Mouse (Mus musculus): ENCODE results near the gene Rai1. TPM values are rescaled to one million over a fixed set of nuclear protein-coding genes. Genes with fewer than 3 reads are reported as not detected.
A peak's percentile ranks its signal among the peaks of the same experiment; 100 is the strongest.

The Rai1 gene
- polyA plus RNA-seq, 1 experiment = 35.1 TPM

DNA sequence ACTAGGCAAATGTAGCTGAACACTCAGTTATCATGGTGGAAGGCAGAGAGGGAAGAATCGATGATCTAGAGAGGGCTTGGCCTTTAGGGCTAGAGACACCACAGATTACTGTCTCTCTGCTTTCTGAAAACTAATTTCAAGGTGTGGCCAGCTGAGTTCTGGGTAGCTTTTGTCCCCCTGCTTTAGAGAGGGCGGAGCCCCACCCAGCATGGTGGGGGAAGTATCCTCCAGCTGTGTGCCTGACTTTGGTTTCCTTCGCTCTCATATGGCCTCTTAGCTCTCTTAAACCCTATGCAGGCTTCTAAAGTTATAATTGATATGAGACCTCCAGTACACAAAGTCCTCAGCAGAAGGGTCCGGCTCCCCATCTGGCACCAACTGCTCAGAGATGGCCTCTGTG lies 58.5 kb downstream of the Rai1 start:
- DNase-seq (ENCODE audit: low spot score) = no peak

GRCm38 (mm10) chr11:60164450-60164849 lies 59.6 kb downstream of the Rai1 start:
- DNase-seq (ENCODE audit: low spot score) = no peak

DNA sequence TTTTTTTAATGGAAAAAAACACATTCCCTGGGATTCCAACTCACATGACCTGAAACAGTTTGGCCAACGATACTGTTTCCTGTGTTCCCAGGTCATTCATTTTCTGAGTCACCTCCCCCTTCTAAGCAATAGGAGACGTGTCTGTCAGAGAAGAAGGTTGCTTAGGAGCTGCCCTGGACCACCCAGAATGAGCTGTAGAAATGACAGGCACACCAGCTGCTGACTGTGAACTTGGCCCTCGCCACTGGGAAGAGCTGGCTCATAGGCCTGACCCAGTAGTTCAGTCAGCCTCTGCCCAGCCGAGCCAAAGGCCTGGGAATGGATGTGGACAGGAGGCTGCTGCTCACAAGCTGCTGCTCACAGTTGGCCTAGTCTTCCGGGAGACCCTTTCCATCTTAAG lies 60.3 kb downstream of the Rai1 start:
- DNase-seq (ENCODE audit: low spot score) = no peak

- no peak for DNase-seq (ENCODE audit: low spot score)
Measured at GRCm38 (mm10) chr11:60168780-60169179, 64.0 kb downstream of the Rai1 start.

DNA sequence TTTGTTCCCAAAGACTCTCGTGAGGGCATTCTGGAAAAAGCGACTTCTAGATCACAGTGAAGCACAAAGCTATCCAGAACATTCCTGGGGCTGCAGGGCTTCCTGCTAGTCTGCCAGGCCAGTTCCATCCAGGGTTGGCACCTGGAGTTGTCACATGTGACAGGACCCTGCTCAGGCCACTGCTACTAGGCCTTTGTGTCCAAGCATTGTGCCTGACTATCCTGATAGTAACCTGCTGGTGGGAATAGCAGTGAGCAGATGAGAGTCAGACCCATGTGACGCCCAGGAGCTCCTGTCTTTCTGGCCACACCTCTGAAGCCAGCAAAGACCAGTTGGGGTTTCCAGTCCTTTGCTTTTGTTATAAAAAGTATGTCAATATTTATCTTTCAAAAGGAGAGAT lies 67.3 kb downstream of the Rai1 start:
- no peak for DNase-seq (ENCODE audit: low spot score)

- DNase-seq (ENCODE audit: low spot score) = no peak
Measured at GRCm38 (mm10) chr11:60173606-60174184, 68.9 kb downstream of the Rai1 start.

DNA sequence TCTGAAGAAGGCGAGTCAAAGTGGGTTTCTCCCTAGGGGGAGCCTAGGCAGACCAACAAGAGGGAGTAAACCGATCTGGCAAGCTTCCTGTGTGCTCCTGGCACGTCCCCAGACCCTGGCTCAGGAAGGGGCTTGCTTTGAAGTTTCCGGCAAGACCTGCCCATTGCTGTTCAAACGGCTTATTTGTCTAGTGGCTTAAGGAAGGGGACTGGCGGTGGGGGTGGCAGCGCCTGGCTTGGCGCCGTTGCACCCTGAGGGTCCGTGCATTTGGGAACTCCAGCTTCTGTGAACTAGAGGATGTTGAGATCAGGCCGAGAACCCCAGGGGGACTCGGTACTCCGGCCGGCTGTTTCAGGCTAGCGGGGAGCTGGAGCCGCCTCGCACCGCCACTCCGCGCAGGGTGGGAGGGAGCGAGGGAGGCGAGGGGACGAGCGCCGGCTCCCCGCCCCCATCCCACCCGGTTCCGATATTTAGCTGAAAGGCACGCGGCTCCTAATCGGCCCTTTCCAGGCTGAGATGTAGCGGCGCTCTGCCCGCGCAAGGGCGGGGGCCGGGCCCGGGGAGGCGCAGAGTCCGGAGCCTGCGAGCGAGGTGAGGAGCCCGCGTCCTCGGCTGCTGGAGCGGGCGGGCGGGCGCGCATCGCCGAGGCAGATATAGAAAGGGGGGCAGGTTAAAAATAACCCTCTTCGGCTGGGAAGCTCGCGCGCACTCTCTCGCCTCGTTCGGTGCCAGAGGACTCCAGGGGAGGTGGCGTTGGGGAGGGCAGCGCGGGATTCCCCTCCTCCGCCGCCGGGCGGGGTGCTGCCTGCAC lies 70.8 kb downstream of the Rai1 start:
- DNase-seq (ENCODE audit: low spot score) = peak; percentile 49

DNA sequence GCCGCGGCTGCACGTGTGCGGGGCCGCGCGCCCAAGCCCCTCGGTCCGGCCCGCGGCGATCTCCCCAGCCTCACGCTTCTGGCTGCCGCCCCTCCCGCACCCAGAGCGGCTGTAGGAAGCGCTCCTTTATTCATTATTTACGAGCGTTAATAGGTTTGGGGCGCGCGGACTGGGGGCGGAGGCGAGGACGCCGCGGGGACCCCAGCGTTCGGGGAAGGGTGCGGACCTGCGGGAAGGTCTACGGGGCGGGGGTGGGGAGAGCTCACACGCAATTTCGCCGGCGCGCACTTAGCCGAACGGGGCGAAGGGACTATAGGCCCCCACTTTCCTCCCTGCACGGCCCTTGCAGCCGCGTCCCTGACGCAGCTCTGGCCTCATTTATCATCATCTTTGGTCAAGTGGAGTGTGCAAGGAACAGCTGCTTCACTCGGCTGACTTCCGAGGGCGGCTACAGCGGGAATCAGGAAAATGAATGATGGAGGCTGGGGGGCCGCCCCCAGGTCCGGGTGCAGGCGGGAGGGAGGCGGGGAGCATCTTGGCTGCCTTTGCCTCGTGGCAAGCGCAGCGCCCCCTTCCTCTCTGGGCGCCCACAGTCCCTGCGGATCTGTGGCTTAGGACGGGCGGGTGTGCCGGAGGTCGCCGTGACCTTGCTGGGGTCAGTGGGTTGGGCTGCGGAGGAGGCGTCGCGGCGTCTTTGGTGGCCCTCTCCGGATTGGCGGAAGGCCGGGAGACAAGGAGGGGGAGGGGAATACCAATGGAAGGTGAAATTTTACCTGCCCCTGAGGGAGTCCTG lies 71.6 kb downstream of the Rai1 start:
- peak; percentile 47 for DNase-seq (ENCODE audit: low spot score)

- no peak for DNase-seq (ENCODE audit: low spot score)
Measured at GRCm38 (mm10) chr11:60176975-60177657, 72.3 kb downstream of the Rai1 start.

GRCm38 (mm10) chr11:60178005-60178404 lies 73.2 kb downstream of the Rai1 start:
- DNase-seq (ENCODE audit: low spot score) = no peak

- no peak for DNase-seq (ENCODE audit: low spot score)
Measured at GRCm38 (mm10) chr11:60178506-60178905, 73.7 kb downstream of the Rai1 start.

- no peak for DNase-seq (ENCODE audit: low spot score)
Measured at GRCm38 (mm10) chr11:60182116-60182670, 77.4 kb downstream of the Rai1 start.

DNA sequence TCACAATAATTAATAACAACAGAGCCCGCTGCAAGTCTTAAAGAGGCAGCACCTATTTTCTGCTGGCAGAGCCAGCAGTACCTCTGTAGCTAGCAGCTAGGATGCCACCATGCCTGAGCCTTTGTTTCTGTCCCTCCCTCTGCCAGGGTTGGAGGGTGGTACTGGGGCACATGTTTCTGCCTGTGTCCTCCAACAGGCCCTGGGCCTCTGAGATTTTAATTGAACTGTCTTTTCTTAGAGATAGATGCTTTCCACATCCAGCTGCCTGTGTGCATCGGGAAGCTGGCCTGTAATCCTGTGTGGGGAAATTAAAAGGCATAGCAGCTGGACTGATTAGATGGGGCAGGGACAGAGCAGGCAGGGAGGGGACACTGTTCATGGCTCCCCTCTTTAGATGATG lies 77.9 kb downstream of the Rai1 start:
- no peak for DNase-seq (ENCODE audit: low spot score)

DNA sequence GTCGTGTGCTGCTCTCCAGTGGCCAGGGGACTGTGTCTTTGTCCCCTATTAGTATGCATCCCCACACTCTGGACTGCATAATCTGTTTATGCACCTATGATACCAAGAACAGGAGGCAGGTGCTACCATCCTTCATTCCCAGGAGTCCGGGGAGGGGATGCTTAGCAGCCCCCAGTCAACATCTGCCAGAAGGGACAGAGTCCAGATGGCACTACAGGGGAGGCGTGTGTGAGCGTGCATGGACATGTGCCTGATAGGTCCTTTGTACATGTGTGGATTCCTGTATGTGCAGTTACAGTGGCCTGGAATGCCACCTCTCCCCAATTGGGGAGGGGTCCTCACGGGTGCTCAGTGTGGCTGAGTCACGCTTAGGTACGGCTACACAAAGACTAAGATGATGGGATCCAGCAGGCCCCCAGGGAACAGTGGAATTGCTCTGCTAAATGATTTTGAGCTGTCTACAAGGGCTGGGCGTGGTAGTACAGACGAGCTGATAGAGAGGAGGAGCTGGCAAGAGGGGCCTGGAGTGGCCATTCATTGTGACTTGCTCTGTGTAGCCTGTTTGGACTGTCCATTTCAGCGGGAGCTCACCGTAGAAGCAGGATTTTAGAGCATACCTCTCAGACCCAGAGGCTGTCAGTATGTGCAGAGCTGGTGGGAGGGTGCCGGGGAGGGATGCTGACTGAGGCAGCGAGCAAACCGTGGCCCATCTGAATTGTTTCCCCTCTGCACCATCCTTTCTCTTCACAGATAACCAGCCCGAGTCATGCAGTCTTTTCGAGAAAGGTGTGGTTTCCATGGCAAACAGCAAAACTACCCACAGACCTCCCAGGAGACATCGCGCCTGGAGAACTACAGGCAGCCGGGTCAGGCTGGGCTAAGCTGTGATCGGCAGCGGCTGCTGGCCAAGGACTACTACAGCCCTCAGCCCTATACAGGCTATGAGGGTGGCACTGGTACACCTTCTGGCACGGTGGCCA lies 79.8 kb downstream of the Rai1 start:
- no peak for DNase-seq (ENCODE audit: low spot score)

- no peak for DNase-seq (ENCODE audit: low spot score)
Measured at GRCm38 (mm10) chr11:60185396-60186231, 80.8 kb downstream of the Rai1 start.

GRCm38 (mm10) chr11:60187070-60187469 lies 82.3 kb downstream of the Rai1 start:
- DNase-seq (ENCODE audit: low spot score) = no peak

DNA sequence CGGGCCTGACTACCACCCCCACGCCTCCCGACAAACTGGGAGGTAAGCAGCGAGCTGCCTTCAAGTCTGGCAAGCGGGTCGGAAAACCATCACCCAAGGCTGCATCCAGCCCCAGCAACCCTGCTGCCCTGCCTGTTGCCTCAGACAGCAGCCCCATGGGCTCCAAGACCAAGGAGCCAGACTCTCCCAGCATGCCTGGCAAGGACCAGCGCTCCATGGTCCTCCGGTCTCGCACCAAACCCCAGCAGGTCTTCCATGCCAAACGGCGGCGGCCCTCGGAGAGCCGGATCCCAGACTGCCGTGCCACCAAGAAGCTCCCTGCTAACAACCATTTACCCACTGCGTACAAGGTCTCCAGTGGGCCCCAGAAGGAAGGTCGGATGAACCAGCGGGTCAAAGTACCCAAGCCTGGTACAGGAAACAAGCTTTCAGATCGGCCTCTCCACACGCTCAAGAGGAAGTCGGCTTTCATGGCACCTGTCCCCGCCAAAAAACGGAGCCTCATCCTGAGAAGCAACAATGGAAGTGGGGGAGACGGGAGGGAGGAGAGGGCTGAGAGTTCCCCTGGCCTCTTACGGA lies 83.6 kb downstream of the Rai1 start:
- no peak for DNase-seq (ENCODE audit: low spot score)

- peak; percentile 27 for DNase-seq (ENCODE audit: low spot score)
Measured at GRCm38 (mm10) chr11:60189501-60190040, 84.8 kb downstream of the Rai1 start.

GRCm38 (mm10) chr11:60190055-60190641 lies 85.3 kb downstream of the Rai1 start:
- no peak for DNase-seq (ENCODE audit: low spot score)
